ENCODE assay signal across 11 mouse cellular contexts in the genomic region with DNA sequence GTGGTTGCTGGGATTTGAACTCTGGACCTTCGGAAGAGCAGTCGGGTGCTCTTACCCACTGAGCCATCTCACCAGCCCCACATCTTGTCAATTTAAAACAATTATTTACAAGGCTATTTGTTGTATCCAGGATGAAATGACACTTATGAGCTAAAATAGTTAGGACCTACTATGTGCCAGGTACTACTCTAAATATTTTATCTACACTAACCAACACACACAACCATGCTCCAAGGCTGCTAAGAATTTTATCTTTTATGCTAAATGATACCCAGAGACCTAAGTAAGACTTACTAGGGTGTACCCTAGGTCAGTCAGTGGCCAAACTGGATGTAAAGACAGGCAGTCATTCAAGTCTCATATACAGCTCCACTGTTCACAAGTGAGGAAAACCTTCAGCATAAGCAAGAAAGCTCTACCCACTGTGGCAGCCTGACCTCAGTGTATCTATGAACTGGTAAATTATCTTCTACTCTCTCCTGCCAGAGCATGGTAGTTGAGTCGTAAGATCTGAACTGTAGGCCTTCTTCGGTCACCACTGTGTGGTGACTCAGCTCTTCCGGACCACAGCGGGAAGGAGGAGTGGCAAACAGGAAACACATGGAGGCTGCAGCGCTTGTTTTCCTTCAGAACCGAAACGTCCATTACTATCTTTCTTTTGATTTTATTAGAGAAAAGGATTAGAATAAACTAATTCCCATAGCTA. TPM values are rescaled to one million over a fixed set of nuclear protein-coding genes. Genes with fewer than 3 reads are reported as not detected.
DNase-seq lines count a peak whose midpoint lies in the region; ATAC-seq and TF ChIP-seq lines count a peak whose summit lies in the region.
"Had no signal": no experiment of that assay in that cellular context is flagged by ENCODE, and none has a peak within 500 bp of the region (broad histone marks: within the 10 kb centered on the region; RNA-seq: fewer than 3 reads in every experiment).

No protein-coding gene starts in this region.

- no peaks in the 10 kb centered on the region for H3K9me3 ChIP-seq in lung, embryonic 14.5 days (ENCODE audit: low read depth, low read length)
- H3K9me3 ChIP-seq: embryonic facial prominence, embryonic 12.5 days had no signal

- H3K4me2 ChIP-seq in lung, embryonic 14.5 days: 0 out of 2 replicates have a peak overlapping the region, but pooled peaks have one; percentile 5
- H3K4me2 ChIP-seq: embryonic facial prominence, embryonic 12.5 days had no signal

- H3K27ac ChIP-seq in lung, embryonic 14.5 days (ENCODE audit: low read depth): no peak overlapping the region
- H3K27ac ChIP-seq: embryonic facial prominence, embryonic 12.5 days had no signal

- ATAC-seq in lung, embryonic 14.5 days (ENCODE audit: insufficient read depth): no peak
- ATAC-seq in Patski: peak; percentile 73
- peak; percentile 92 for ATAC-seq in inflammation-experienced regulatory T-cells, adult 6 months

- H3K36me3 ChIP-seq in lung, embryonic 14.5 days (ENCODE audit: insufficient read depth): no peaks in the 10 kb centered on the region
- H3K36me3 ChIP-seq: embryonic facial prominence, embryonic 12.5 days had no signal

- CTCF ChIA-PET in Patski (lab: Charles Lee): no interaction called here

- WGBS in lung, embryonic 14.5 days: 74% methylated on average over 9 of the region's 9 CpGs

- POLR2A ChIA-PET in Patski (lab: Charles Lee): interaction anchor here (1.6 kb wide), 1 partner anchor 21 kb away, joined by 3 read pairs; no protein-coding TSS in a partner anchor

- no peaks in the 10 kb centered on the region for H3K27me3 ChIP-seq in lung, embryonic 14.5 days (ENCODE audit: insufficient read depth, low read length)
- no peaks in the 10 kb centered on the region for H3K27me3 ChIP-seq in Patski
- H3K27me3 ChIP-seq: embryonic facial prominence, embryonic 12.5 days had no signal

- H3K9ac ChIP-seq in lung, embryonic 14.5 days: no peak overlapping the region
- H3K9ac ChIP-seq: embryonic facial prominence, embryonic 12.5 days had no signal

- no peak overlapping the region for H3K4me3 ChIP-seq in lung, embryonic 14.5 days (ENCODE audit: low read depth, low read length)
- H3K4me3 ChIP-seq: embryonic facial prominence, embryonic 12.5 days had no signal

- H3K4me1 ChIP-seq in lung, embryonic 14.5 days (ENCODE audit: insufficient read depth): peaks cover 11% of the 10 kb centered on the region; the same call in 1 of the 2 replicates

- in situ Hi-C loops in Patski (cut with MboI; ENCODE audit: low pct_unique_long_range_greater_than_20kb): no loop called here

- peak; percentile 49 for DNase-seq in lung, embryonic 14.5 days
- DNase-seq in lung, postnatal 14 days: no peak
- DNase-seq in Patski (ENCODE audit: low read depth, low spot score): no peak
- peak; percentile 31 for DNase-seq in skeletal muscle tissue, adult 2 months (ENCODE audit: low read depth, low spot score)
- no peak for DNase-seq in embryo, embryonic 10 days (ENCODE audit: low spot score)
- DNase-seq in layer of hippocampus, postnatal 14 days (ENCODE audit: low spot score in 2 of 2): no peak
- no peak for DNase-seq in embryo, embryonic 10.5 days (ENCODE audit: low spot score)
- DNase-seq: layer of hippocampus, adult 9-11 months; thymus, postnatal 14 days had no signal

- TF ChIP-seq CTCF in lung, embryonic 14.5 days (IDR thresholded peaks at IDR 0.05; ENCODE audit: low read depth): no peak
- TF ChIP-seq CTCF in Patski (IDR thresholded peaks at IDR 0.05): no peak

RNA-seq across cellular contexts. Expression of a gene that starts 18.7 kb away (rescaled TPM):
- 58.5 and 65.4 TPM in 2 replicates for polyA plus RNA-seq in lung, embryonic 14.5 days (2014; fragmentation: Nextera tagmentation; extraction: Ambion mirVana)
- 98.3 TPM for polyA plus RNA-seq in Patski (2021)
- polyA plus RNA-seq in inflammation-experienced regulatory T-cells, adult 6 months (2017; shearing (Covaris generic)): 10 to 100 TPM in 2 of 3 experiments, 1 to 10 TPM in 1; 9.1 to 12.5 (median 10.3) TPM
- 10 to 100 TPM; 58.6 to 63.0 TPM for total RNA-seq in layer of hippocampus, postnatal 14 days (2021)

Comparison
In these comparisons a context has a peak if more than half of its experiments do, and no peak if none do; other contexts are left out.
1. DNase-seq: peak in lung, embryonic 14.5 days (single experiment) and skeletal muscle tissue, adult 2 months (single experiment); none in lung, postnatal 14 days (single experiment), Patski (single experiment), embryo, embryonic 10 days (single experiment), layer of hippocampus, postnatal 14 days (0 of 2) and embryo, embryonic 10.5 days (single experiment).